Mouse (Mus musculus): ENCODE results near the gene Lgr5. TPM values are rescaled to one million over a fixed set of nuclear protein-coding genes. Genes with fewer than 3 reads are reported as not detected.

Lgr5 gene
- polyA plus RNA-seq (2012; fragmentation: generic; extraction: Trizol), result under 1 TPM in 1 of 2 experiments, not detected in 1; 0.01 TPM

GRCm38 (mm10) chr10:115587301-115587969 lies at the start of gene Lgr5:
TSS of gene Lgr5 (minus strand) at chr10:115587780.

GRCm38 (mm10) chr10:115569712-115570491 lies 17.7 kb downstream of the Lgr5 start, which contains the start of gene A930009A15Rik:
TSS of gene A930009A15Rik (plus strand) at chr10:115569986.

Other genes starting within 250 kb of the Lgr5 start
- gene Tmem19, start 225.3 kb downstream of the Lgr5 start, polyA plus RNA-seq (2012; fragmentation: generic; extraction: Trizol), result 10 to 100 TPM; 11.0 to 29.7 TPM
- 1 to 10 TPM; 3.4 to 5.4 TPM for gene Thap2, start 203.3 kb downstream of the Lgr5 start, polyA plus RNA-seq (2012; fragmentation: generic; extraction: Trizol)
- gene Zfc3h1, start 202.8 kb downstream of the Lgr5 start, polyA plus RNA-seq (2012; fragmentation: generic; extraction: Trizol), result 1 to 10 TPM in 1 of 2 experiments, under 1 TPM in 1; 0.54 to 7.9 TPM
- not detected for gene A930009A15Rik, start 17.8 kb downstream of the Lgr5 start, polyA plus RNA-seq (2012; fragmentation: generic; extraction: Trizol)
- gene Tspan8, start 229.1 kb upstream of the Lgr5 start, polyA plus RNA-seq (2012; fragmentation: generic; extraction: Trizol), result under 1 TPM; 0.07 to 0.08 TPM